Mouse (Mus musculus) midbrain, embryonic 14.5 days (tissue): ENCODE data around the gene Gm3045. TPM values are rescaled to one million over a fixed set of nuclear protein-coding genes. Genes with fewer than 3 reads are reported as not detected.

ENCODE experiments used
- ATAC-seq: fragments of 200-750 bp; cut with Nextera tagmentation; 2 replicates; pipeline ENCODE4 v1.8.0; 2017; ENCODE audit warnings: moderate number of reproducible peaks, moderate library complexity; ENCODE audit not compliant: low FRiP score, low TSS enrichment
- DNase-seq: peaks from one replicate; pipeline ENCODE4 v3.0.0-alpha.2; 2015
- H3K27ac ChIP-seq: fragments of 300-500 bp; sonication (generic); replicated peaks from 2 replicates; pipeline ENCODE4 v1.5.1; 2014; ENCODE audit warnings: mild to moderate bottlenecking, low read depth, low read length, moderate library complexity
- H3K27me3 ChIP-seq: fragments of 300-500 bp; sonication (generic); 2 replicates; pipeline ENCODE4 v1.6.1; 2014; ENCODE audit warnings: low read length, control low read depth, mixed read lengths; ENCODE audit not compliant: control insufficient read depth, insufficient read depth
- H3K36me3 ChIP-seq: fragments of 300-500 bp; sonication (generic); 2 replicates; pipeline ENCODE4 v1.6.1; 2014; ENCODE audit warnings: low read length, control low read depth; ENCODE audit not compliant: control insufficient read depth, insufficient read depth
- H3K4me1 ChIP-seq: fragments of 300-500 bp; sonication (generic); 2 replicates; pipeline ENCODE4 v1.6.1; 2014; ENCODE audit warnings: mild to moderate bottlenecking, antibody characterized with exemption, low read length, control low read depth; ENCODE audit not compliant: control insufficient read depth, insufficient read depth
- H3K4me2 ChIP-seq: fragments of 300-500 bp; sonication (generic); 2 replicates; pipeline ENCODE4 v1.6.1; 2014; ENCODE audit warnings: mild to moderate bottlenecking, low read length, moderate library complexity
- H3K4me3 ChIP-seq: fragments of 300-500 bp; sonication (generic); replicated peaks from 2 replicates; pipeline ENCODE4 v1.5.1; 2014; ENCODE audit warnings: low read depth, low read length
- H3K9ac ChIP-seq: fragments of 300-500 bp; sonication (generic); replicated peaks from 2 replicates; pipeline ENCODE4 v1.6.1; 2014; ENCODE audit warnings: mild to moderate bottlenecking, low read length, moderate library complexity
- H3K9me3 ChIP-seq: fragments of 300-500 bp; sonication (generic); 2 replicates; pipeline ENCODE4 v1.6.1; 2016; ENCODE audit warnings: low read length, control low read depth, mixed read lengths; ENCODE audit not compliant: control insufficient read depth
- WGBS: fragments of 180-500 bp; shearing (Covaris S2); extraction: QIAGEN DNeasy Blood & Tissue Kit; methylation state at CpG from one replicate; pipeline ENCODE4 v1.1.7; 2014; 5-methylcytosine and 5-hydroxymethylcytosine counted together
- polyA plus RNA-seq: library from polyadenylated mRNA; unstranded; fragments of >200 nt; fragmentation: Nextera tagmentation; extraction: Ambion mirVana; gene quantifications from 2 replicates; pipeline ENCODE4 v1.2.1, GENCODE M21; 2014

Gm3045 gene
- polyA plus RNA-seq, 1 experiment from 2014 or later, result not detected

DNA sequence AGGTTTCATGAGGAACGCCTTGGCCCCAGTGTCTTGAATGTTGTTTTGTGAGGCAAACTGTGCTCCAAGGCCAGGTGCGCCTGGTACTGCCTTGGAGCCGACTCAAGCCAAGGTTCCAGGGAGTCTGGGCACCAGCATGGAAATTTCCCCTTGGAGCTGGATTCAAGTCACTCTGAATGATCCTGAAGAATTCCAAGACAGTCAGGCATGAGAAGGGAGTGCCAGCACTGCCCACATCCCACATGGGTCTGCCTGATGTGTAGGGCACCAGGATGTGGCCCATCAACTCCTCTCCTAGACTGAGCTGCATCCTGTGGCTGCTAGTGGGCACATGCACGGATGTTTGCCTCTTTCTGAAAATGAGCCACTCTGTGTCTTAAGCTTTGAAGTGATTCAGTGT is 42.1 kb downstream of the Gm3045 start:
- no peak for DNase-seq
- WGBS, result 92% methylated on average over 4 of the region's 4 CpGs
- H3K9me3 ChIP-seq, result no peaks in the 10 kb centered on the region
- no peaks in the 10 kb centered on the region for H3K4me1 ChIP-seq
- no peaks in the 10 kb centered on the region for H3K27me3 ChIP-seq
- no peaks in the 10 kb centered on the region for H3K36me3 ChIP-seq
- no peak overlapping the region for H3K27ac ChIP-seq
- no peak overlapping the region for H3K9ac ChIP-seq
- ATAC-seq, result no peak
- H3K4me2 ChIP-seq, result no peak overlapping the region
- H3K4me3 ChIP-seq, result no peak overlapping the region

DNA sequence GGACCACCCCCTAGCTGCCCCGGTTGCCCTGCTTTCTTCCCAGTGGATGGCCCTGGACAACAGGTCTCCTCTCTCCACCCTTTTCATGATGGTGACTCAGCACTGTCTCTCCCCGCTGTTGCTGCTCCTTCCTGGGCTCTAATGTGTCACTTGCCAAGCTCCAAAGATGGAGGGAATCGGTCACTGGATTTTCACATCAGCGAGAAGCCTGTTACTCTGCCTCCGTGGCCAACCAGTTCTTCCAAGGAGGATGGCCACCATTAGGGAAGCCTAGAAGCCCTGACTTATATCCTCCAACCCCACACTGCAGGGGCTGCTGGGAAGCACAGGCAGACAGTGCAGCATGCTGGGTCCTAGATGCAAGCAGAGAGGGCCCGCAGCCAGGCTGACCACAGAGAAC is 44.8 kb downstream of the Gm3045 start:
- no peaks in the 10 kb centered on the region for H3K27me3 ChIP-seq
- 90% methylated on average over 6 of the region's 6 CpGs for WGBS
- no peaks in the 10 kb centered on the region for H3K9me3 ChIP-seq
- no peak for DNase-seq
- no peaks in the 10 kb centered on the region for H3K36me3 ChIP-seq
- no peaks in the 10 kb centered on the region for H3K4me1 ChIP-seq
- H3K27ac ChIP-seq, result no peak overlapping the region
- no peak overlapping the region for H3K4me3 ChIP-seq
- H3K9ac ChIP-seq, result no peak overlapping the region
- H3K4me2 ChIP-seq, result no peak overlapping the region
- no peak for ATAC-seq

DNA sequence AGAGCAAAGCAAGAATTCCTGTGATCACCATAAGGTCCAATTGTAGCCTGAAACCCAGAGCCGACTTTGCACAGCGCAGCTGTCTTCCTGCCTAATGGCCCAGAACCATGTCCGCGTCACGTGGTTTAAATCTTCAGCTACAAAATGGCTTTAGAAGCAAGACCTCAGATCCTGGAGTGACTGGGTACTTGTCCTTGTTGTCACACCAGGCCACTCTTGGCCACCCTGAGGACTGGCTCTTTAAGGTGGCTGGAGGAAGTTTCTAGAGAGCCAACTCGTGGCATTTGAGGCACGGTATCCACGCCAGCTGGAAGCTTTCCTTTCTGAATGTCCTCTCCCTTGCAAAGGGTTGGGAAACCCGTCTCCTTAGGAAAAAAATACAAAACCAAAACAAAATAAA is 45.6 kb downstream of the Gm3045 start:
- no peak for DNase-seq
- Histone ChIP-seq H3K9me3 (no peaks in the 10 kb centered on the region), H3K4me2 (no peak overlapping the region), H3K4me1 (no peaks in the 10 kb centered on the region), H3K27me3 (no peaks in the 10 kb centered on the region), H3K27ac (no peak overlapping the region), H3K4me3 (no peak overlapping the region), H3K9ac (no peak overlapping the region), H3K36me3 (no peaks in the 10 kb centered on the region)
- no peak for ATAC-seq
- WGBS, result 64% methylated on average over 9 of the region's 9 CpGs

DNA sequence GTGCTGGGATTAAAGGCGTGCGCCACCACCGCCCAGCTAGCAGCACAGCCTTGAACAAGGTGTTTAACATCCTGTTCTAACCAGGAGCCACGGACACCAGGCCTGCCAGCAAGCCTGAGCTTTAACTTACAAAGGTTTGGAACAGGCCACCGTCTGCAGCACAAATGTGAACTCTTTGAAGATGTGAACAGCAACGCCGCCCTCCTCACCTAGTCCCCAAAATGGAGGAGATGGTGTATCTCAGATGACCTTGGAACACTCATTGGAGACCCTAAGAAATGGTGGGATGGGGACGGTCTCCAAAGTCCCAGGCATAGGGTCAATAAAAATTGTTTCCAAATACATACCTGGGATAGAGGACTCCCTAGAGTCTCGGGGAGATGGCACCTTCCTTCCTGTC is 46.3 kb downstream of the Gm3045 start:
- Histone ChIP-seq H3K9ac (no peak overlapping the region), H3K4me3 (no peak overlapping the region), H3K9me3 (no peaks in the 10 kb centered on the region), H3K27me3 (no peaks in the 10 kb centered on the region), H3K4me2 (no peak overlapping the region), H3K4me1 (no peaks in the 10 kb centered on the region), H3K36me3 (no peaks in the 10 kb centered on the region), H3K27ac (no peak overlapping the region)
- no peak for DNase-seq
- ATAC-seq, result no peak
- WGBS, result 92% methylated on average over 9 of the region's 9 CpGs

DNA sequence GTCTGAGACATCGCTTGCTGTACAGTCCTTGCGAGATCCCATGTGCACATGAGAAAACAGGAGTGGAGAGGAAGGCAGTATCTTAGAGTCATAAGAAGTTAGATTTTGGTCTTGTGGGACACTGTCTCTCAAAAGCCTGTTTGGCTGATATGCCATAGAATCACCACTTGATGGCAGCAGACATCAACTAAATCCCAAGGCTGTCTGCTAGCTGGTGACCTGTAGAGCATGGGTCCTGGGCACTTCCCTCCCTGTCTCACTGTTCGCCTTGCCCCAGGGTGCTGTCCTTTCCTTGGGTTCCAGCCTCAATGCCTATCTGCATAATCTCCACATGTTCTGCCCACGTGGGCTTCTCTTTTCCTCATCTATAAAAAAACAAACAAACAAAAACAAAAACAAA is 49.0 kb downstream of the Gm3045 start:
- H3K4me2 ChIP-seq, result no peak overlapping the region
- H3K9me3 ChIP-seq, result no peaks in the 10 kb centered on the region
- H3K4me3 ChIP-seq, result no peak overlapping the region
- no peak overlapping the region for H3K9ac ChIP-seq
- WGBS, result 34% methylated on average over 4 of the region's 4 CpGs
- H3K4me1 ChIP-seq, result no peaks in the 10 kb centered on the region
- no peaks in the 10 kb centered on the region for H3K27me3 ChIP-seq
- DNase-seq (peak; percentile 85), ATAC-seq (no peak)
- no peak overlapping the region for H3K27ac ChIP-seq
- no peaks in the 10 kb centered on the region for H3K36me3 ChIP-seq

DNA sequence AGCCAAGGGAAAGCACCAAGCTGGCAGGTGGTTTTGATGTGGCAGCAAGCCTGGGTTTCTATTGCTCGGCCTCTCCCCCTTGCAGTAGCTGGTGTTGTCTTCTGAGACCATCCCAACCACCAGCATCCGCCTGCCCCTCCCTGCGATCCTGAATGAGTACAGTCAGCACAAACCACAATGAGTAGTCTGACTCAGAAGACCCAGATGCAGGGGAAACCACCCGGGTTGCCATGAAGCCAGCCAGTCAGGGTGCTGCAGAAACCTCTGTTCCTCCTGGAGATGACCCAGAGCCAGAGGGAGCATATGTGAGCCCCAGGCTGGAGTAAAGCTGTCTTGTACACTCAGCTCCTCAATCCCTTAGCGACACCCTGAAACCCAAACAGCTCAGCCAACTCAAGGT is 50.4 kb downstream of the Gm3045 start:
- no peaks in the 10 kb centered on the region for H3K9me3 ChIP-seq
- WGBS, result 84% methylated on average over 5 of the region's 5 CpGs
- DNase-seq (no peak), ATAC-seq (no peak)
- no peaks in the 10 kb centered on the region for H3K4me1 ChIP-seq
- H3K36me3 ChIP-seq, result no peaks in the 10 kb centered on the region
- no peak overlapping the region for H3K27ac ChIP-seq
- H3K27me3 ChIP-seq, result no peaks in the 10 kb centered on the region
- H3K4me3 ChIP-seq, result no peak overlapping the region
- H3K9ac ChIP-seq, result no peak overlapping the region
- no peak overlapping the region for H3K4me2 ChIP-seq

DNA sequence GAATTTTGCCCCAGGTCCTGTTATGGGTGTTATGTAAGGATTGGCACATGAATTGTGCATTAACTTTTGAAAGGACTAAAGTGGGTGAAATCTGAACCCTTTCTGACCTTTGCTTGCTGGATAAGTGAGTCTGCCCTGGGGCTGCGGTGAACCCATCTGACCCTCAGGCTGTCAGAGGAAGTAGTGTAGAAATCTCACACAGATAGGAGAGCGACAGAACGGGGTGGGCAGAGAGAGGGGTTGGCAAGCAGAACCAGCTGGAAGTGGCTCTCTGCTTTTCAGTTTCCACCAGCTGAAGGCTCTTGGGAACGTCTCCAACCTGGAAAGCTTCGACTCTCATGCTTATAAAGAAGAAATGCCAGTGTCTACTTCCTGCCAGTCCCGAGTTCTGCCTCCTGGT is 50.9 kb downstream of the Gm3045 start:
- no peak overlapping the region for H3K4me3 ChIP-seq
- ATAC-seq (no peak), DNase-seq (no peak)
- H3K9ac ChIP-seq, result no peak overlapping the region
- no peaks in the 10 kb centered on the region for H3K36me3 ChIP-seq
- no peaks in the 10 kb centered on the region for H3K27me3 ChIP-seq
- H3K4me2 ChIP-seq, result no peak overlapping the region
- no peaks in the 10 kb centered on the region for H3K4me1 ChIP-seq
- no peak overlapping the region for H3K27ac ChIP-seq
- H3K9me3 ChIP-seq, result no peaks in the 10 kb centered on the region
- WGBS, result 61% methylated on average over 6 of the region's 6 CpGs

DNA sequence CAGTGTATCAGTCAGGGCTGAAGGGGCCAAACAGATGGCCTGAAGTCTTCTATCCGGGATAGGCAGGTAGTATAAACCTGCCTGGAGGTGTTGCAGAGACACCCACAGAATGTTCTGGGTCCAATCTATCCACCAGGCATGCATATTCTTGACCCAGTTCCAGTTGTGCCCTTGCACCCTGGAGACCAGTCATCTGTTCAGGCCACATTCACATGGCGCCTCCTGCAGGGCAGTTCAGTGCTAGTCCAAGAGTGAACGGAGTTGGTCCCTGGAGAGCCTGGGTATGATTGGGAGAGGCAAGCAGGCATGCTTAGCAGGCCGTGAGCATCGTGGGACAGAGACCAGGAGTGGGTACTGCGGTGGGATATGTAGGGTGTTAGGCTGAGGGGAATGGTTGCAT is 51.6 kb downstream of the Gm3045 start:
- H3K4me1 ChIP-seq, result no peaks in the 10 kb centered on the region
- no peaks in the 10 kb centered on the region for H3K9me3 ChIP-seq
- no peak overlapping the region for H3K9ac ChIP-seq
- DNase-seq (no peak), ATAC-seq (no peak)
- H3K27ac ChIP-seq, result no peak overlapping the region
- H3K4me3 ChIP-seq, result no peak overlapping the region
- H3K27me3 ChIP-seq, result no peaks in the 10 kb centered on the region
- WGBS, result 83% methylated on average over 6 of the region's 6 CpGs
- H3K4me2 ChIP-seq, result no peak overlapping the region
- H3K36me3 ChIP-seq, result no peaks in the 10 kb centered on the region

DNA sequence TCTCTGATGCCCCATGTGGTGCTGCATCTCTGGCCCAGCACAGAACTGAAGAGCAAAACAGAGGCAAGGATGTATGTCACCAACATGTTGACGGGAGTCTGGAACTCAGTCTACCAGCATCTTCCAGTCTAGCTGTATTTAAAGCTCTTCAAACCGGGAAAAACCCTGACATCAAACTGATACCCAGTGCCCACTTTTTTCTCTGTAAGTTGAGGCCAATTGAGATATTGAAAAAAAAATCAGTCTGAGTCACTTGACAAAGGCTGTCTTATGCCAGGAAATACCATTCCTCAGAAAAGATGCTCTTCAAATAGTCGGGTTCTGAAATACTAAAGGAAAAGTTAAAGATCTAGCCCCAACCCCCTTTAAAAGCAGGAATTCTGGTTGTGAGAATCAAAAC is 55.8 kb downstream of the Gm3045 start, which contains the start of gene Il9:
Gene Il9 (minus strand): TSS at position 101 of the 400 bp plus-strand sequence.
- no peaks in the 10 kb centered on the region for H3K9me3 ChIP-seq
- 90% methylated on average over 3 of the region's 3 CpGs for WGBS
- no peaks in the 10 kb centered on the region for H3K4me1 ChIP-seq
- H3K36me3 ChIP-seq, result no peaks in the 10 kb centered on the region
- H3K4me3 ChIP-seq, result no peak within 1 kb of the TSS
- no peak within 1 kb of the TSS for H3K9ac ChIP-seq
- ATAC-seq (no peak), DNase-seq (no peak)
- no peak within 1 kb of the TSS for H3K4me2 ChIP-seq
- no peaks in the 10 kb centered on the region for H3K27me3 ChIP-seq
- no peak within 1 kb of the TSS for H3K27ac ChIP-seq
